Mouse (Mus musculus): ENCODE results near the gene Dlx1. TPM values are rescaled to one million over a fixed set of nuclear protein-coding genes. Genes with fewer than 3 reads are reported as not detected.

Dlx1 gene
- polyA plus RNA-seq (2014; fragmentation: Nextera tagmentation; extraction: Ambion mirVana), result 1.0 and 2.1 TPM in 2 replicates

DNA sequence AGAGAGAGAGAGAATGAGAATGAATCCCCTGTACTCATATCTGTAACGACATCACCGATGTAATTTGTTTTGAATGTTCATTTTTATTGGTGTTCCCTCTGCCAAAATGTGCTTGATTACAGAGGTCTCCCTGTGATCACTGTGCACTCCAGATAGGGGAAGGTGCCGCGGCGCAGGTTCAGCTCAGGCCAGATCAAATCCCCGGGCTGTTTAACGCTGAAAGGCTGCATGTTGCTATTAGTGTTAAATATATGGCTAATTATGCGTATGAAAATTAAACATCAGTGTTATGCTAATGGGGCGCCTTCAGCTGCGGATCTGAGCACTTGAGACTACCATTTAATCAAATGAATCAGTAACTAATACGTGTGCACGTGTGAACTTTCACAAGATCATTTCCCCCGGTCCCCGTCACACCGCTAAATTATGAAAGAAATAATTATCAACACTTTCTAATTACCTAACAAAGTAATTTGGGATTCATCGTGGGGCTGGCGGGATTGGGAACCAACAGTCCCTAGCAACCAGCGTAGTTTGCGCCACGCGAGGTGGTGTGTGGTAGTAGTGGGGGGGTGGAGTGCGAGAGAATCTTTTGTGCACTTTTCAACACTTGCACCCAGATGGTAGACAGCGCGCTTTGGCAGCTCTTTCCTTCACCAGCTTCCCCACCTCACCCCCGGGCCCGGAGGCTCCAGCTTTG lies at the start of gene Dlx1:
Gene Dlx1 (plus strand): TSS at position 100 of the 700 bp plus-strand sequence.
- H3K36me3 ChIP-seq (ENCODE audit: control insufficient read depth, insufficient read depth, low read length), result no peaks in the 10 kb centered on the region
- peak within 1 kb of the TSS; percentile 96 for H3K4me2 ChIP-seq
- H3K9me3 ChIP-seq (replicated peaks; ENCODE audit: control insufficient read depth, low read length), result no peaks in the 10 kb centered on the region
- peak within 1 kb of the TSS; percentile 55 for H3K4me3 ChIP-seq (ENCODE audit: low read depth, low read length)
- H3K4me1 ChIP-seq (ENCODE audit: control insufficient read depth, insufficient read depth, low read length), result peaks cover 16% of the 10 kb centered on the region
- WGBS (ENCODE audit: insufficient replicate concordance), result 2% methylated on average over 26 of the region's 26 CpGs
- no peak within 1 kb of the TSS for H3K27ac ChIP-seq (ENCODE audit: low read depth, low read length)
- no peak within 1 kb of the TSS for H3K9ac ChIP-seq (ENCODE audit: low read depth, low read length)
- peaks cover 95% of the 10 kb centered on the region for H3K27me3 ChIP-seq (ENCODE audit: control insufficient read depth, insufficient read depth, low read length)
- no peak for ATAC-seq (replicated peaks; ENCODE audit: insufficient number of reproducible peaks, low FRiP score, low TSS enrichment)

DNA sequence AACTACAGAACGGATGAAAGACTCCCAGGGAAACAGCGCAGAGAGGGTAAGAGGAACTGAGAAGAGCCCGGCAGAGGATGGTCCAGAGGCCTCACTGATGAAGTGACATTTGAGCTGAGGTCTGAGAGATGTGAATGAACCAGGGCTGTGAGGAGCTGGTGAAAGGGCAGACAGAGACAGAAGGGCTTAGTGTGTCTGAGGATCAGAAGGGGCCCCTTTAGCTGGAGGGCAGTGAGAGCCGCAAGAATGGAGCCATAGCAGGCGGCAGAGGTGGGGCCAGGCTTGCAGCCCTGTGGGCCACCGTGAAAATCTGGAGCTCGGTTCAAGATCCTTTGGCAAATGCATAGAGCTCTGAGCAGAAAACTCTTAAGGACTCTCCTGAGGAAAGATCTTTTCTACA lies 48.0 kb upstream of the Dlx1 start:
- peak overlapping the region; percentile 43 for H3K4me2 ChIP-seq

DNA sequence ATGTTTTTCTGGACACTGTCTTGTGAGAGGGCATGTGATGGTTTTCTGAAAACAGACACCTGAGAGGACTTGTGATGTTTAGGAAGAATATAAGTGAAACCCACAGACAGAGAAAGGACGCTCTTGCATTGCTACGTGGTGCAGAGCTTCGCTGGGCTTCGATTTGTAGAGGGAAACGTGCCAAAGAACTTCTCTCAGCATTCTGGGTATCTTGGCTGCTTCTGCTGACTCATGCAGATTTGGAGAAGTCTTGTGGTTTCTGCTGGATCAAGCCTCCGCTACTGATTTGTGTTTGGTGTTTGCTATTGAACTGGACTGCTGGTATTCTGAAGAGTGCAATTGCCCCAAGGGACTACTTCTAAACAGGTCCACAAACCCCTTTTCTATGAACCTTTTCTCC lies 46.1 kb upstream of the Dlx1 start:
- 84% methylated on average over 6 of the region's 6 CpGs for WGBS (ENCODE audit: insufficient replicate concordance)
- H3K4me3 ChIP-seq (ENCODE audit: low read depth, low read length), result no peak overlapping the region
- H3K9me3 ChIP-seq (replicated peaks; ENCODE audit: control insufficient read depth, low read length), result no peaks in the 10 kb centered on the region
- no peak overlapping the region for H3K9ac ChIP-seq (ENCODE audit: low read depth, low read length)
- ATAC-seq (replicated peaks; ENCODE audit: insufficient number of reproducible peaks, low FRiP score, low TSS enrichment), result no peak
- no peaks in the 10 kb centered on the region for H3K27me3 ChIP-seq (ENCODE audit: control insufficient read depth, insufficient read depth, low read length)
- H3K4me1 ChIP-seq (ENCODE audit: control insufficient read depth, insufficient read depth, low read length), result peaks cover 3% of the 10 kb centered on the region; the same call in 1 of the 2 replicates
- no peaks in the 10 kb centered on the region for H3K36me3 ChIP-seq (ENCODE audit: control insufficient read depth, insufficient read depth, low read length)
- H3K27ac ChIP-seq (ENCODE audit: low read depth, low read length), result no peak overlapping the region
- no peak overlapping the region for H3K4me2 ChIP-seq

More for the DNA sequence above, 48.0 kb upstream of the Dlx1 start:
- no peak overlapping the region for H3K9ac ChIP-seq (ENCODE audit: low read depth, low read length)
- WGBS (ENCODE audit: insufficient replicate concordance), result 11% methylated on average over 7 of the region's 7 CpGs
- H3K4me1 ChIP-seq (ENCODE audit: control insufficient read depth, insufficient read depth, low read length), result peaks cover 3% of the 10 kb centered on the region; the same call in 1 of the 2 replicates
- H3K36me3 ChIP-seq (ENCODE audit: control insufficient read depth, insufficient read depth, low read length), result no peaks in the 10 kb centered on the region
- peak; percentile 67; the same call in 1 of the 2 replicates for ATAC-seq (replicated peaks; ENCODE audit: insufficient number of reproducible peaks, low FRiP score, low TSS enrichment)
- no peaks in the 10 kb centered on the region for H3K9me3 ChIP-seq (replicated peaks; ENCODE audit: control insufficient read depth, low read length)
- no peaks in the 10 kb centered on the region for H3K27me3 ChIP-seq (ENCODE audit: control insufficient read depth, insufficient read depth, low read length)
- H3K27ac ChIP-seq (ENCODE audit: low read depth, low read length), result no peak overlapping the region
- H3K4me3 ChIP-seq (ENCODE audit: low read depth, low read length), result no peak overlapping the region

DNA sequence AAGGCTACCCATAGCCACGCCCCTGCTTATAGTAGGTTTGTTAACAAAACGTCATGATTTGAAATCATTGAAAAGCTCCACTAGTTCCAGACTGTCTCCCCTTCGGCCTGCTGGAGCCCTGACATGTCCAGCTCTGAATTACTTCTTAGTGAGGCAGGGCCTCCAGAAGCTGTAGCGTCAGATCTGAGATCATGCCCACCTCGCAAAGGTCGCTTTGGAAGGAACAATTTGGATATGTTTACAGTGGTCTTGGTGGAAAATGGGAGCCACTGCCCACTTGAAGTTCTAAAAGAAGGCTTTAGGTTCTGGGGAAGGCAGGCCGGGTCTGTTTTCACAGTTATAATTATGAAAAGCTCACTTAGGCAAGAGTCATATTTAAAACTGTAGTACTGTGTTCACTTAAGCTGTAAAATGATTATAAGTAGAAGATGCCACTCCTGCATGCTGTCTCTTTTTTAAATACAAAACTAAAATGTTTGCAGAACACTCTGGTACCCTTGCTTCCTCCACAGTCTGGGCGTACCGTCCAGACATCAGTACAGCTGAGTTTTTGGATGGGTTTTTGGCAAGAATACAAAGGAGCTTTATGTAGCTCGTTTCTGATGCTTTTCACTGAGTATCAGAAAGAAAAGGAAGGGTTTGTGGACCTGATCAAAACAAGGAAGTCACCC lies 44.7 kb upstream of the Dlx1 start:
- H3K4me1 ChIP-seq (ENCODE audit: control insufficient read depth, insufficient read depth, low read length), result peaks cover 3% of the 10 kb centered on the region; the same call in 1 of the 2 replicates
- no peak overlapping the region for H3K4me3 ChIP-seq (ENCODE audit: low read depth, low read length)
- no peak overlapping the region for H3K27ac ChIP-seq (ENCODE audit: low read depth, low read length)
- H3K9ac ChIP-seq (ENCODE audit: low read depth, low read length), result no peak overlapping the region
- ATAC-seq (replicated peaks; ENCODE audit: insufficient number of reproducible peaks, low FRiP score, low TSS enrichment), result no peak
- no peaks in the 10 kb centered on the region for H3K27me3 ChIP-seq (ENCODE audit: control insufficient read depth, insufficient read depth, low read length)
- H3K9me3 ChIP-seq (replicated peaks; ENCODE audit: control insufficient read depth, low read length), result no peaks in the 10 kb centered on the region
- no peaks in the 10 kb centered on the region for H3K36me3 ChIP-seq (ENCODE audit: control insufficient read depth, insufficient read depth, low read length)
- no peak overlapping the region for H3K4me2 ChIP-seq
- 73% methylated on average over 10 of the region's 10 CpGs for WGBS (ENCODE audit: insufficient replicate concordance)

DNA sequence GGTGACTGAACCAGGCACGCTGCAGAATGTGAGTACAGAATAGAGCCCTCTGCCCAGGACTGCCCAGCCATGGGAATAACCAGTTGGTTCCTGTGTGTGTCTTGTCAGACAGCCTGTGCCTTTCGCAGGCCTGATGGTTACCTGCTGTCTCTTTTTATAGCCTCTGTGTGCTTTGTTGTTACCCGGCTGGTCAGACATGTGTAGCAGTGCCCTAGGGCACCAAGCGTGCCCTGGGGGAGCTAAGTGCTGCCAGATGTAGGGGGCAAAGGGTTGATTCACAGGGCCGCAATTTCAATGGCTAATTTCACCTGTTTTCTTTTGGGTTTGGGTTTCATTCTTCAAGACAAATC lies 44.2 kb upstream of the Dlx1 start:
- 66% methylated on average over 5 of the region's 5 CpGs for WGBS (ENCODE audit: insufficient replicate concordance)
- no peak overlapping the region for H3K27ac ChIP-seq (ENCODE audit: low read depth, low read length)
- no peak overlapping the region for H3K4me2 ChIP-seq
- no peak for ATAC-seq (replicated peaks; ENCODE audit: insufficient number of reproducible peaks, low FRiP score, low TSS enrichment)
- H3K9ac ChIP-seq (ENCODE audit: low read depth, low read length), result no peak overlapping the region
- H3K27me3 ChIP-seq (ENCODE audit: control insufficient read depth, insufficient read depth, low read length), result no peaks in the 10 kb centered on the region
- H3K9me3 ChIP-seq (replicated peaks; ENCODE audit: control insufficient read depth, low read length), result no peaks in the 10 kb centered on the region
- no peaks in the 10 kb centered on the region for H3K36me3 ChIP-seq (ENCODE audit: control insufficient read depth, insufficient read depth, low read length)
- H3K4me1 ChIP-seq (ENCODE audit: control insufficient read depth, insufficient read depth, low read length), result peaks cover 3% of the 10 kb centered on the region; the same call in 1 of the 2 replicates
- H3K4me3 ChIP-seq (ENCODE audit: low read depth, low read length), result no peak overlapping the region

DNA sequence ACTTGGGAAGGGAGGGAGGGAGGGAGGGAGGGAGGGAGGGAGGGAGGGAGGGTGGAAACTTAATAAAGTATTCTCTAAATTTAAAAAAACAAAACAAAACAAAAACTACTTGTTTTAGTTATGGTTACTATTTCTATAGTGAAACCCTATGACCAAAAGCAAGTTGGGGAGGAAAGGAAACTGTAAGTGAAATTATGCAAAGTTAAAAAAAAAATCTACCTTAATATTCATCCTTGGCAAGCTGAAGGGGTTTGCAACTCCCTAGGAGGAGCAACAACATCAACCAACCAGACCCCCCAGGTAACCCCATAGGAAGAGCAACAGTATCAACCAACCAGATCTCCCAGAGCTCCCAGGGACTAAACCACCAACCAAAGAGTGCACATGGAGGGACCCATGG lies 36.6 kb upstream of the Dlx1 start:
- no peak for ATAC-seq (replicated peaks; ENCODE audit: insufficient number of reproducible peaks, low FRiP score, low TSS enrichment)
- no peak overlapping the region for H3K9ac ChIP-seq (ENCODE audit: low read depth, low read length)
- H3K27me3 ChIP-seq (ENCODE audit: control insufficient read depth, insufficient read depth, low read length), result no peaks in the 10 kb centered on the region
- no peaks in the 10 kb centered on the region for H3K36me3 ChIP-seq (ENCODE audit: control insufficient read depth, insufficient read depth, low read length)
- H3K9me3 ChIP-seq (replicated peaks; ENCODE audit: control insufficient read depth, low read length), result no peaks in the 10 kb centered on the region
- no peaks in the 10 kb centered on the region for H3K4me1 ChIP-seq (ENCODE audit: control insufficient read depth, insufficient read depth, low read length)
- H3K4me2 ChIP-seq, result no peak overlapping the region
- H3K27ac ChIP-seq (ENCODE audit: low read depth, low read length), result no peak overlapping the region
- H3K4me3 ChIP-seq (ENCODE audit: low read depth, low read length), result no peak overlapping the region

DNA sequence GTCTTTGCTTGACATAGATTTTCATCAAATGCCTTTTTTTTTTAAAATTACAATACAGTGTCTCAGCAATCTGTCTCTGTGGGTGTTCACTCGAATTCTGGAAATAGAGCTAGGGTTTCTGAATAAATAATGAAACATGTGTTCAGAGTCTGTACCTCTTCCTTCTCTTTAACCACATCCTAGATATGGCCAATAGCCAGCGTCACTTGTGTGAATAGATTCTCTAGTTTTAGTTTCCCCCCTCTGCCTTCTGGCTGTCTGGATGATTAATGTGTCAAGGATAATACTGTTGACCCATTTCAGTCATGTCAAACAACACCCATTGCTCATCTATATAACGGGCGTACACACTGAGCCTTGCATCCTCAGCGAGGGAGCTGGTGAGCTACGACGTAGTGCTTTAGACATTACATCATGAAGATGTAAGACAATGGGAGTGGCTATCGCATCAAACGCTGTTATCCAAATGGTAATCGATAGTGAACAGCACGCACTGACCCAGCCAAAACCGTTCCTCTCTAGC lies 34.7 kb upstream of the Dlx1 start:
- H3K9ac ChIP-seq (ENCODE audit: low read depth, low read length), result no peak overlapping the region
- ATAC-seq (replicated peaks; ENCODE audit: insufficient number of reproducible peaks, low FRiP score, low TSS enrichment), result no peak
- WGBS (ENCODE audit: insufficient replicate concordance), result 71% methylated on average over 12 of the region's 12 CpGs

DNA sequence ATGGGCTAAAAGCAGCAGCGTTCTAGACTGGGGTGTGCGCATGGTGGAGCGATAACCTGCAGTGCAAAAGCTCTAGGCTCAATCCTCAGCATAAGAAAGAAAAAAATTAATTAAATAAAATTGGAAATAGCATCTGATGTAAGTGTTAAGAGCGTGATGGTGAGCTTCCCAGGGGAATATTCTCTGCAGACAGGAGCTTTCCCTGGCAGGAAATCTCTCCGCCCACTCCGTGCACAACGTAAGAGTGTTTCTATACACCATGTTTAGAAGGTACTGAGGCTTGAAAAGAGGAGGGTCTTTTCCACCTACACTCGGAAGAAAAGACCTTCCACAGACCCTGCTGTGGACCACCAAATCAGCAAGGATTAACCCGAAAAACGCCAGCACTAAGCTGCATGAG lies 33.4 kb upstream of the Dlx1 start:
- Histone ChIP-seq H3K4me2 (no peak overlapping the region), H3K4me3 (ENCODE audit: low read depth, low read length) (no peak overlapping the region), H3K9me3 (replicated peaks; ENCODE audit: control insufficient read depth, low read length) (no peaks in the 10 kb centered on the region), H3K9ac (ENCODE audit: low read depth, low read length) (no peak overlapping the region), H3K4me1 (ENCODE audit: control insufficient read depth, insufficient read depth, low read length) (0 out of 2 replicates have a peak, but pooled peaks cover 2% of the 10 kb centered on the region), H3K27ac (ENCODE audit: low read depth, low read length) (no peak overlapping the region), H3K36me3 (ENCODE audit: control insufficient read depth, insufficient read depth, low read length) (no peaks in the 10 kb centered on the region), H3K27me3 (ENCODE audit: control insufficient read depth, insufficient read depth, low read length) (no peaks in the 10 kb centered on the region)
- 67% methylated on average over 10 of the region's 10 CpGs for WGBS (ENCODE audit: insufficient replicate concordance)
- no peak for ATAC-seq (replicated peaks; ENCODE audit: insufficient number of reproducible peaks, low FRiP score, low TSS enrichment)

More for the DNA sequence above, 34.7 kb upstream of the Dlx1 start:
- H3K27ac ChIP-seq (ENCODE audit: low read depth, low read length), result no peak overlapping the region
- H3K9me3 ChIP-seq (replicated peaks; ENCODE audit: control insufficient read depth, low read length), result no peaks in the 10 kb centered on the region
- no peaks in the 10 kb centered on the region for H3K4me1 ChIP-seq (ENCODE audit: control insufficient read depth, insufficient read depth, low read length)
- no peak overlapping the region for H3K4me2 ChIP-seq
- H3K4me3 ChIP-seq (ENCODE audit: low read depth, low read length), result no peak overlapping the region
- H3K36me3 ChIP-seq (ENCODE audit: control insufficient read depth, insufficient read depth, low read length), result no peaks in the 10 kb centered on the region
- H3K27me3 ChIP-seq (ENCODE audit: control insufficient read depth, insufficient read depth, low read length), result no peaks in the 10 kb centered on the region
